Mouse (Mus musculus): ENCODE results near the gene Rpl24. TPM values are rescaled to one million over a fixed set of nuclear protein-coding genes. Genes with fewer than 3 reads are reported as not detected.

Rpl24 gene
- total and polyA plus RNA-seq, 2 experiments from 2014 or later, result 576 to 584 TPM

DNA sequence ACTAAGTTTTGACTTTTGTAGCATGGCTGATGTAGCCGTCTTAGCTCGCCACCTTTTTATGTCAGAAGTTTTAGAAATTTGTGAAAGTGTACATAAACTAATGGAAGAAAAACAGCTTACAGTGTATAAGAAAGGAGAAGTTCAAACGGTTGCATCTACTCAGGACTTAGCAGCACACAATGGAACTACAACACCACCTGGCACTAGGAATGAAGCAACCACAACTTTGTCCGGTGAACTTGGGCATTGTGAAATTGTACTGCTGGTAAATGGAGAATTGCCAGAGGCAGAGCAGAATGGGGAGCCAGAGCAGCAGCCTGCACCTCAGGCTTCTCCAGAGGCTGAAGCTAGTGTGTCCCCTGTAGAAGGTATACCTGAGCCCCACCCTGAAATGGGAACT lies 24.2 kb downstream of the Rpl24 start:
- Histone ChIP-seq H3K27me3 (ENCODE audit: insufficient read depth, low read length) (no peaks in the 10 kb centered on the region), H3K9me3 (ENCODE audit: low read length) (no peaks in the 10 kb centered on the region), H3K27ac (ENCODE audit: low read depth, low read length) (no peak overlapping the region), H3K9ac (no peak overlapping the region), H3K4me3 (ENCODE audit: low read depth, low read length) (no peak overlapping the region), H3K36me3 (ENCODE audit: insufficient read depth) (peaks cover 43% of the 10 kb centered on the region), H3K4me1 (ENCODE audit: insufficient read depth) (no peaks in the 10 kb centered on the region), H3K4me2 (ENCODE audit: low read depth) (no peak overlapping the region)
- WGBS, result 92% methylated on average over 4 of the region's 4 CpGs
- no peak for TF ChIP-seq CTCF (IDR thresholded peaks at IDR 0.05; ENCODE audit: low read depth)
- ATAC-seq (no peak), DNase-seq (no peak)

DNA sequence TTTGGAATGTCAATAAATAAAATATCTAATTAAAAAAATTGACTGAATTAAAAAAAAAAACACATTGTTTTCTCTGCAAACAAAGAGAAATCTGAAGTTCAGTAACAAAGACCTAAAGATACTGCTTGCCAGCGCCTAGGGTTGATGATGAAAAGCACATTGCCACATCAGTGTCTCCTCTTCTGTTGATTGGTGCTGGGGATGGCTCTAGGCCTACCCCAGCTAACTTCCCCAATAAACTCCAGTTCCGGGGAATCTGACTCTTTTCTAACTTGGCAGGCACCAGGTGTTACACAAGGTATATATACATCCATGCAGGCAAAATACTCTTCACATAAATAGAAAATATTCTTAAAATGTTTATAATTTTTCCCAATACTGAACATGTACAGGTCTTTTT lies 28.2 kb downstream of the Rpl24 start:
- Histone ChIP-seq H3K4me2 (ENCODE audit: low read depth) (no peak overlapping the region), H3K27ac (ENCODE audit: low read depth, low read length) (no peak overlapping the region), H3K27me3 (ENCODE audit: insufficient read depth, low read length) (no peaks in the 10 kb centered on the region), H3K9ac (no peak overlapping the region), H3K4me1 (ENCODE audit: insufficient read depth) (no peaks in the 10 kb centered on the region), H3K9me3 (ENCODE audit: low read length) (no peaks in the 10 kb centered on the region), H3K36me3 (ENCODE audit: insufficient read depth) (peaks cover 49% of the 10 kb centered on the region), H3K4me3 (ENCODE audit: low read depth, low read length) (no peak overlapping the region)
- 94% methylated on average over 2 of the region's 2 CpGs for WGBS
- ATAC-seq (no peak), DNase-seq (no peak)
- no peak for TF ChIP-seq CTCF (IDR thresholded peaks at IDR 0.05; ENCODE audit: low read depth)

DNA sequence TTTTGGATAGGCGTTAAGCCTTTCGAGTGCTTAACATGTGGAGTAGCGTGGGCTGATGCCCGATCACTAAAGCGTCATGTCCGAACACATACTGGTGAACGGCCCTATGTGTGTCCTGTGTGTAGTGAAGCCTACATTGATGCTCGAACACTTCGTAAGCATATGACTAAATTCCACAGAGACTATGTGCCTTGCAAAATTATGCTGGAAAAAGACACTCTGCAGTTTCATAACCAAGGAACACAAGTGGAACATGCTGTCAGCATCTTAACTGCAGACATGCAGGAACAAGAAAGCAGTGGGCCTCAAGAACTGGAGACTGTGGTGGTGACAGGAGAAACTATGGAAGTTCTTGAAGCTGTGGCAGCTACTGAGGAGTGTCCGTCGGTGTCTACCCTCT lies 40.7 kb downstream of the Rpl24 start:
- WGBS, result 95% methylated on average over 11 of the region's 11 CpGs
- TF ChIP-seq CTCF (IDR thresholded peaks at IDR 0.05; ENCODE audit: low read depth), result no peak

DNA sequence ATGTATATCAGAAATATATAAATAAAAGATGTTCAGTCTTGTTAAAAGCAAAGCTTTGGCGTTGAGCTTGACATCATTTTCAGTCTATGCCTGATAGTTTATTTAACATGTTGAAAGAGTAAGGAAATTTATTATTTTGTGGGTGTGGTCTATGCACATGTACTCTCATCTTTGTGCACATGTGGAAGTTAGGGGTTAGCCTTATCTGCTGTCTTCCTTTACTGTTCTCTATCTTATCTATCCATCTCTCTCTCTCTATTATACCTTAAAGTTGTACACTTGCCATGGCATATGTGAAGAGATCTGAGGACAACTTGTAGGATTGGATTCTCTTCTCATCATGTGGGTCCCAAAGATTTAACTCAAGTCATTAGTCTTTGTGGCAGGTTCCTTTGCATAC lies 42.8 kb downstream of the Rpl24 start:
- Histone ChIP-seq H3K4me2 (ENCODE audit: low read depth) (no peak overlapping the region), H3K4me3 (ENCODE audit: low read depth, low read length) (no peak overlapping the region), H3K36me3 (ENCODE audit: insufficient read depth) (peaks cover 25% of the 10 kb centered on the region), H3K27me3 (ENCODE audit: insufficient read depth, low read length) (no peaks in the 10 kb centered on the region), H3K4me1 (ENCODE audit: insufficient read depth) (no peaks in the 10 kb centered on the region), H3K9ac (no peak overlapping the region), H3K9me3 (ENCODE audit: low read length) (no peaks in the 10 kb centered on the region), H3K27ac (ENCODE audit: low read depth, low read length) (no peak overlapping the region)
- no peak for DNase-seq
- TF ChIP-seq CTCF (IDR thresholded peaks at IDR 0.05; ENCODE audit: low read depth), result no peak
- no peak for ATAC-seq
- 97% methylated on average over 1 of the region's 1 CpGs for WGBS

More for the DNA sequence above, 40.7 kb downstream of the Rpl24 start:
- DNase-seq, result no peak
- no peak overlapping the region for H3K9ac ChIP-seq
- no peaks in the 10 kb centered on the region for H3K9me3 ChIP-seq (ENCODE audit: low read length)
- ATAC-seq, result no peak
- H3K4me3 ChIP-seq (ENCODE audit: low read depth, low read length), result no peak overlapping the region
- no peaks in the 10 kb centered on the region for H3K27me3 ChIP-seq (ENCODE audit: insufficient read depth, low read length)
- H3K27ac ChIP-seq (ENCODE audit: low read depth, low read length), result no peak overlapping the region
- H3K4me2 ChIP-seq (ENCODE audit: low read depth), result no peak overlapping the region
- peaks cover 34% of the 10 kb centered on the region for H3K36me3 ChIP-seq (ENCODE audit: insufficient read depth)
- no peaks in the 10 kb centered on the region for H3K4me1 ChIP-seq (ENCODE audit: insufficient read depth)

DNA sequence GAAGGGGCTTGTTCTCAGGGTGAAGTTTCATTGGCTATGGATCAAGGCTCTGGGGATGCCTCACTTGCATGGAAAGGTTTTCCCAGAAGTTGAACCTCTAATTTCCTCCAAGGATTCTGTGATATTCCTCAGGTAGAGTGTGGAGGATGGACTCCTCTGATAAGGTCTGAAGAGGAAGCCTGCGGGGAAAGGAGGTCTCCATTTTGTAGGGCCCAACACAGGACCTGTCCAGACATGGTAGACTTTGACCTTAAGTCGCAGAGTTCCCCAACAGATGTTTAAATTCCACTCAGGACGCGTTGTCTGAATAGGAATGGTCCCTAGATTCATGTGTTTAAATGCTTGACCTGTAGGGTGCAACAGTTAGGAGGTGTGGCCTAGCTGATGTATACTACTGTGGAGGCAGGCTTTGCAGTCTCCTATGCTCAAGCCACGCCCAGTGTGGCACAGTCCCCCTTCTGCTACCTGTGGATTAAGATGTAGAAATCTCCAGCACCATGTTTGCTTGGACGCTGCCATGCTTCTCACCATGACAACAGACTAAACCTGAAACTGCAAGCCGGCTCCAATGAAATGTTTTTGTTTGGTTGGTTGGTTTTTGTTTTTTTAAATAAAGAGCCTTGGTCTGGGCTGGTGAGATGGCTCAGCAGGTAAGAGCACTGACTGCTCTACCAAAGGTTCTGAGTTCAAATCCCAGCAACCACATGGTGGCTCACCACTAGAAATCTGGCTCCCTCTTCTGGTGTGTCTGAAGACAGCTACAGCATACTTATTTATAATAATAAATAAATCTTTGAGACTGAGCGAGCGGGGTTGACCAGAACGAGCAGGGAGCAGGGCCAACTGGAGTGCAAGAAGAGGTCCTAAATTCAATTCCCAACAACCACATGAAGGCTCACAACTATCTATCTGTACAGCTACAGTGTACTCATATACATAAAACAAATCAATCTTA lies 47.0 kb downstream of the Rpl24 start:
- no peak overlapping the region for H3K9ac ChIP-seq
- H3K4me1 ChIP-seq (ENCODE audit: insufficient read depth), result no peaks in the 10 kb centered on the region
- no peak overlapping the region for H3K27ac ChIP-seq (ENCODE audit: low read depth, low read length)
- H3K27me3 ChIP-seq (ENCODE audit: insufficient read depth, low read length), result no peaks in the 10 kb centered on the region
- no peaks in the 10 kb centered on the region for H3K9me3 ChIP-seq (ENCODE audit: low read length)
- H3K4me3 ChIP-seq (ENCODE audit: low read depth, low read length), result no peak overlapping the region
- peaks cover 21% of the 10 kb centered on the region for H3K36me3 ChIP-seq (ENCODE audit: insufficient read depth)
- 92% methylated on average over 10 of the region's 10 CpGs for WGBS
- TF ChIP-seq CTCF (IDR thresholded peaks at IDR 0.05; ENCODE audit: low read depth), result no peak
- ATAC-seq, result peak; percentile 34; the same call in 1 of the 2 replicates
- no peak for DNase-seq
- no peak overlapping the region for H3K4me2 ChIP-seq (ENCODE audit: low read depth)

DNA sequence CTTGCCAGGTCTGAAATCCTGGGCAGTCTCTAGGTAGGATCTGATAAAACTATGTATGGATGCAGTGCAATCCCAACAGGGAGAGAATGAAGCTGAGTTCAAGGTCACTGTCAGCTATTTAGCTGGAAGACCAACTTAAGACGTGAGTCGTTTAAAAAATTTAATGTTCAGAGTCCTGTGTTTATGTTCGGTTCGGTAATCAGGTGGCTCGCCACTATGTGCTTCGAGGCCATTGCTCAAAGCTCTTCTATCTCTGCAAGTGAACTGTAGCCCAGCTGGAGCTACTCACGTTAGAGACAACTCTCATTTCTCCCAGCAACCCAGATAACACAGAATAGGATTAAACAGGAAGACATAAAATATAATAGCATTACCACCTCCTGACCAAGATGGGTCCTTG lies 48.0 kb downstream of the Rpl24 start:
- DNase-seq (no peak), ATAC-seq (0 out of 2 replicates have a peak, but pooled peaks have one; percentile 16)
- 90% methylated on average over 7 of the region's 7 CpGs for WGBS
- H3K27me3 ChIP-seq (ENCODE audit: insufficient read depth, low read length), result no peaks in the 10 kb centered on the region
- H3K4me1 ChIP-seq (ENCODE audit: insufficient read depth), result no peaks in the 10 kb centered on the region
- H3K27ac ChIP-seq (ENCODE audit: low read depth, low read length), result no peak overlapping the region
- no peak overlapping the region for H3K9ac ChIP-seq
- H3K9me3 ChIP-seq (ENCODE audit: low read length), result no peaks in the 10 kb centered on the region
- peaks cover 31% of the 10 kb centered on the region for H3K36me3 ChIP-seq (ENCODE audit: insufficient read depth)
- no peak overlapping the region for H3K4me2 ChIP-seq (ENCODE audit: low read depth)
- no peak overlapping the region for H3K4me3 ChIP-seq (ENCODE audit: low read depth, low read length)
- no peak for TF ChIP-seq CTCF (IDR thresholded peaks at IDR 0.05; ENCODE audit: low read depth)

DNA sequence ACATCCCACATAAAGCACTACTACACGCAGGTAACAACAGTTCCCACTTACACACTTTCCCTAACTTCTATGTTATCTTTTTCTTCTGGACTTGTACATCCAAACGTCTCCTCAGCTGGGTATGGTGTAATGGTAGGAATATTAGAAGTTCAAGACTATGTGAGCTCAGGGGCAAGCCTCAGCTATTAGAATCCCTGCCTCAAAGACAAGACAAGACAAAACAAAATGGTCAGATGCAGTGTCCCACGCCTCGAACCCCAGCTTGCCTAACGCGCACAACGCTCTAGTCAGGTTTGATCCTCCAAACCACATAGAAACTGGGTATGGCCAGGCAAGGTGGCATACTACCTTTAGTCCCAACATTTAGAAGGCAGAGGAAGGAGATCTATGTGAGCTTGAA lies 53.6 kb downstream of the Rpl24 start:
- Histone ChIP-seq H3K4me1 (ENCODE audit: insufficient read depth) (no peaks in the 10 kb centered on the region), H3K9ac (no peak overlapping the region), H3K9me3 (ENCODE audit: low read length) (no peaks in the 10 kb centered on the region), H3K4me2 (ENCODE audit: low read depth) (no peak overlapping the region), H3K27ac (ENCODE audit: low read depth, low read length) (no peak overlapping the region), H3K4me3 (ENCODE audit: low read depth, low read length) (no peak overlapping the region), H3K27me3 (ENCODE audit: insufficient read depth, low read length) (no peaks in the 10 kb centered on the region), H3K36me3 (ENCODE audit: insufficient read depth) (peaks cover 42% of the 10 kb centered on the region)
- 97% methylated on average over 7 of the region's 7 CpGs for WGBS
- no peak for TF ChIP-seq CTCF (IDR thresholded peaks at IDR 0.05; ENCODE audit: low read depth)
- ATAC-seq, result no peak
- no peak for DNase-seq

Other genes with a start within 250 kb of the Rpl24 start
- gene Nfkbiz, start 127.4 kb upstream of the Rpl24 start, total RNA-seq (2014; rRNA removed), result 1.9 and 2.4 TPM in 2 replicates
- 1.1 and 1.5 TPM in 2 replicates for gene Nfkbiz, start 127.4 kb upstream of the Rpl24 start, polyA plus RNA-seq (2015; fragmentation: Nextera tagmentation; extraction: Ambion mirVana)
- gene Nxpe3, start 71.0 kb upstream of the Rpl24 start, total RNA-seq (2014; rRNA removed), result 1.8 and 2.2 TPM in 2 replicates
- gene Nxpe3, start 71.0 kb upstream of the Rpl24 start, polyA plus RNA-seq (2015; fragmentation: Nextera tagmentation; extraction: Ambion mirVana), result 0.50 and 1.2 TPM in 2 replicates
- 9.4 and 10.0 TPM in 2 replicates for gene Cep97, start 31.4 kb upstream of the Rpl24 start, total RNA-seq (2014; rRNA removed)
- 6.5 and 7.3 TPM in 2 replicates for gene Cep97, start 31.4 kb upstream of the Rpl24 start, polyA plus RNA-seq (2015; fragmentation: Nextera tagmentation; extraction: Ambion mirVana)
- gene Zbtb11, start 7.6 kb downstream of the Rpl24 start, total RNA-seq (2014; rRNA removed), result 22.3 and 23.7 TPM in 2 replicates
- gene Zbtb11, start 7.6 kb downstream of the Rpl24 start, polyA plus RNA-seq (2015; fragmentation: Nextera tagmentation; extraction: Ambion mirVana), result 9.9 and 15.6 TPM in 2 replicates
- 92.8 and 106 TPM in 2 replicates for gene Pcnp, start 63.5 kb downstream of the Rpl24 start, total RNA-seq (2014; rRNA removed)
- gene Pcnp, start 63.5 kb downstream of the Rpl24 start, polyA plus RNA-seq (2015; fragmentation: Nextera tagmentation; extraction: Ambion mirVana), result 231 and 236 TPM in 2 replicates
- 16.1 and 20.5 TPM in 2 replicates for gene Trmt10c, start 71.5 kb downstream of the Rpl24 start, total RNA-seq (2014; rRNA removed)
- gene Trmt10c, start 71.5 kb downstream of the Rpl24 start, polyA plus RNA-seq (2015; fragmentation: Nextera tagmentation; extraction: Ambion mirVana), result 16.8 and 19.3 TPM in 2 replicates
- 28.9 and 35.0 TPM in 2 replicates for gene Senp7, start 82.1 kb downstream of the Rpl24 start, total RNA-seq (2014; rRNA removed)
- gene Senp7, start 82.1 kb downstream of the Rpl24 start, polyA plus RNA-seq (2015; fragmentation: Nextera tagmentation; extraction: Ambion mirVana), result 26.2 and 32.8 TPM in 2 replicates
- gene Impg2, start 238.0 kb downstream of the Rpl24 start, total RNA-seq (2014; rRNA removed), result 0.48 and 0.54 TPM in 2 replicates
- 0.08 and 0.20 TPM in 2 replicates for gene Impg2, start 238.0 kb downstream of the Rpl24 start, polyA plus RNA-seq (2015; fragmentation: Nextera tagmentation; extraction: Ambion mirVana)

Measured in forebrain, postnatal 0 days (tissue).